Mouse (Mus musculus) ES-E14 (cell line): Measurements from ENCODE around the gene Ptchd3. TPM values are rescaled to one million over a fixed set of nuclear protein-coding genes. Genes with fewer than 3 reads are reported as not detected.

ENCODE experiments used
- DNase-seq: peaks from one replicate; pipeline ENCODE4 v3.0.0-alpha.2; 2013; ENCODE audit warnings: low read depth, low spot score
- H3K27ac ChIP-seq: 2 replicates; pipeline ENCODE4 v1.5.1; 2012; ENCODE audit warnings: low read depth, mild to moderate bottlenecking, low read length, moderate library complexity, mixed read lengths; ENCODE audit not compliant: poor library complexity, insufficient read depth, severe bottlenecking
- H3K36me3 ChIP-seq: 2 replicates; pipeline ENCODE4 v1.6.1; 2012; ENCODE audit warnings: mild to moderate bottlenecking, low read length, moderate library complexity, mixed read lengths; ENCODE audit not compliant: control insufficient read depth, poor library complexity, insufficient read depth, severe bottlenecking
- H3K4me1 ChIP-seq, 2 experiments: fragments of 150-350 bp in 1 of 2; sonication (generic) in 1 of 2; 2 replicates each; pipeline ENCODE4 v1.6.1; 2012; ENCODE audit warnings: low read length in 2 of 2, mild to moderate bottlenecking in 1 of 2, mixed read lengths in 1 of 2; ENCODE audit not compliant: control insufficient read depth in 2 of 2, insufficient read depth in 2 of 2, poor library complexity in 1 of 2
- H3K4me3 ChIP-seq, 2 experiments: fragments of 150-350 bp in 1 of 2; sonication (generic) in 1 of 2; 2 replicates each; pipeline ENCODE4 v1.5.1; 2012; ENCODE audit warnings: low read length in 2 of 2, low read depth in 1 of 2, mild to moderate bottlenecking in 1 of 2, mixed read lengths in 1 of 2; ENCODE audit not compliant: insufficient read depth in 1 of 2, poor library complexity in 1 of 2, severe bottlenecking in 1 of 2
- H3K9ac ChIP-seq: 2 replicates; pipeline ENCODE4 v1.6.1; 2012; ENCODE audit warnings: low read depth, mild to moderate bottlenecking, low read length, mixed read lengths; ENCODE audit not compliant: poor library complexity, insufficient read depth, severe bottlenecking
- H3K9me3 ChIP-seq: fragments of 150-350 bp; sonication (generic); 2 replicates; pipeline ENCODE4 v1.6.1; 2012; ENCODE audit warnings: low read depth, mild to moderate bottlenecking, low read length; ENCODE audit not compliant: control insufficient read depth, insufficient read depth
- CHD2 ChIP-seq: IDR thresholded peaks from 2 replicates; pipeline ENCODE4 v1.6.1; 2014; ENCODE audit warnings: mild to moderate bottlenecking, low read depth, low read length, inconsistent platforms
- HCFC1 ChIP-seq: IDR thresholded peaks from 2 replicates; pipeline ENCODE4 v1.6.1; 2012; ENCODE audit warnings: low read length, inconsistent platforms, borderline replicate concordance; ENCODE audit not compliant: insufficient read depth
- MAFK ChIP-seq: IDR thresholded peaks from 2 replicates; pipeline ENCODE4 v1.6.1; 2014; ENCODE audit warnings: mild to moderate bottlenecking, low read depth, low read length, inconsistent platforms; ENCODE audit not compliant: insufficient read depth
- ZC3H11A ChIP-seq: IDR thresholded peaks from 2 replicates; pipeline ENCODE4 v1.6.1; 2012; ENCODE audit warnings: low read depth, mild to moderate bottlenecking, inconsistent platforms, low read length, borderline replicate concordance
- ZNF384 ChIP-seq: IDR thresholded peaks from 2 replicates; pipeline ENCODE4 v1.6.1; 2012; ENCODE audit warnings: low read depth, low read length, inconsistent platforms
- in situ Hi-C, 2 experiments: fragments of 600-800 bp; cut with MboI; formaldehyde crosslinking; loops; one replicate each; pipeline ENCODE4 v1.15.1; 2025; ENCODE audit warnings: low sequenced_read_pairs in 2 of 2, inconsistent platforms in 1 of 2; ENCODE audit not compliant: unreplicated experiment in 2 of 2
- total RNA-seq: library from RNA; depleted of rRNA; stranded (reverse); fragments of 300-350 nt; gene quantifications from 2 replicates; pipeline ENCODE4 v1.2.3, GENCODE M21; 2012

The Ptchd3 gene
- total RNA-seq, 1 experiment, result 0.58 TPM

DNA sequence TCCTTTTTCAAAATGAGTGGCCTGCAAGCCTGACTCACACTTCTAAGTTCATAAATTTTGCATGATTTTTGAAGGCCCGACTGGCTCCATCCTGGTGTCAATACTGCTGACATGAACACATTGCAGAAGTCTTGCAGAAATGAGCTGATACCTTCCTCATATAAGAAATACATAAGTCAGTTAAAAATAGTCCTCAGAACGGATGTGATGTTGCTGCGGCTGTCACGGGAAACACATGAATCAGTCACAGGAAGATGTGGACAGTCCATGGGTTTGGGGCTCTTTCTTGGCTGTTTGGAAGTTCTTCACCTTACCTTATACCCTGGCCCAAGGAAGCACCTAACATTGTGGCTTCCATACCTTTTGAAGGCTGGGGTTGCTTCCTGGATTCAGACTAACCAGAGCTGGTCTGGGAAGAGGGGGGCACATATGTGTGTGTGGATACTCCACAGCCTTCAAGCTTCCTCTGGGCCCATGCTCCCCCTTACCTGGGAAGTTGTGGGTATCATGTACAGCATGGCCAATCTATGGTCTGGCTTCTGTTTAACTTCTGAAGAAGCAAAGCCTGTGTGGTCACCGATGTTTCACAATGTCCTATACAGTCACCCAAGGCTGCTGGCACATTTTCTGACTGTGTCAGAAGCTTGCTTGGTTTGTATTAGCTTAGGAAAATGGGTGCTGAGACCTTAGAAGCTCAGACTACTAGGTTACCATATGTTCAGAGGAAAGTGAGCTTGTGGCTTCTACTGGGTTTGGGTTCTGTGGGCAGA is 25.6 kb upstream of the Ptchd3 start:
- Histone ChIP-seq H3K27ac (no peak overlapping the region), H3K4me1 (no peaks in the 10 kb centered on the region), H3K36me3 (no peaks in the 10 kb centered on the region), H3K4me3 (no peak overlapping the region), H3K9me3 (no peaks in the 10 kb centered on the region), H3K9ac (no peak overlapping the region)
- no peak for TF ChIP-seq MAFK
- no peak for TF ChIP-seq HCFC1
- no peak for TF ChIP-seq CHD2
- TF ChIP-seq ZNF384, result no peak
- no peak for TF ChIP-seq ZC3H11A
- in situ Hi-C loops, result no loop called here
- no peak for DNase-seq

DNA sequence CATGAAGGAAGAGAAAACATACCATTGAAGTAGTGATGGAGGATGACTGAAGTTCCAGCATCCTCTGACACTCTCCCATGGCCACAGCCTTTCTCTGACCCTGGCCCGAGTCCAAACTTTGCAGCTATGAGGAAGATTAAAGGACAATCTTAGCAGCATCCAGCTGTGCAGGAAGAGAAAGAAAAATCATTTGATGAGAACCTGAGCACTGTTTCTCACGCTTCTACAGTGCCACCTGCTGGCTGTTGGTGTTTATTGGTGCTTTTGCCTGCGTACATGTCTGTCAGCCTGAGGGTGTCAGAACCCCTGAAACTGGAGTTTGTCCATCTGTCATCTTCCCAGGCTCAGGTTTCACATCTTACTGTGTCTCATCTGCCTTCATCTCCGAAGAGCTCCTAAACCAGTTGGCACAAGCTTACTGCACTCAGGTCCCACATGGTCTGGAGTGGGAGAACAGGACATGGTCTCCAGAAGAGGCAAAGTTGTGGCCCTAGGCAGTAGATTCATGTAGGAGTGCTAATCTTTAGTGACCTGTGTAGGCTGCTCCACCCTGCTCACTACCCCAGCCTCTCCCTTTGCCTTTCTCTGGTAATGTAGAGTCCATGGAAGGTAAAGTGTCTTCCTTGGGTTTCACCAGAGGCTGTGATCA is 21.7 kb upstream of the Ptchd3 start:
- Histone ChIP-seq H3K9ac (no peak overlapping the region), H3K4me3 (no peak overlapping the region), H3K9me3 (no peaks in the 10 kb centered on the region), H3K36me3 (no peaks in the 10 kb centered on the region), H3K27ac (no peak overlapping the region), H3K4me1 (no peaks in the 10 kb centered on the region)
- peak; percentile 63 for DNase-seq
- no peak for TF ChIP-seq MAFK
- TF ChIP-seq ZC3H11A, result peak; percentile 84; the same call in 1 of the 2 replicates
- in situ Hi-C loops, result no loop called here

- no peaks in the 10 kb centered on the region for H3K36me3 ChIP-seq
- DNase-seq, result no peak
- no peaks in the 10 kb centered on the region for H3K4me1 ChIP-seq
- H3K9ac ChIP-seq, result no peak overlapping the region
- TF ChIP-seq ZNF384, result no peak
- no peak for TF ChIP-seq CHD2
- no peak for TF ChIP-seq HCFC1
- no peak for TF ChIP-seq MAFK
- TF ChIP-seq ZC3H11A, result no peak
- no peak overlapping the region for H3K27ac ChIP-seq
- in situ Hi-C loops, result no loop called here
- H3K4me3 ChIP-seq, result no peak overlapping the region
- H3K9me3 ChIP-seq, result no peaks in the 10 kb centered on the region
Observed at GRCm38 (mm10) chr11:121808866-121809265, 21.2 kb upstream of the Ptchd3 start.

GRCm38 (mm10) chr11:121845923-121846322 is 15.9 kb downstream of the Ptchd3 start:
- no peak for DNase-seq
- no peaks in the 10 kb centered on the region for H3K9me3 ChIP-seq
- H3K27ac ChIP-seq, result no peak overlapping the region
- no peak overlapping the region for H3K4me3 ChIP-seq
- H3K36me3 ChIP-seq, result no peaks in the 10 kb centered on the region
- no peak for TF ChIP-seq HCFC1
- TF ChIP-seq CHD2, result no peak
- peak; percentile 24; the same call in 1 of the 2 replicates for TF ChIP-seq ZC3H11A
- no peaks in the 10 kb centered on the region for H3K4me1 ChIP-seq
- in situ Hi-C loops, result no loop called here
- H3K9ac ChIP-seq, result no peak overlapping the region
